Mouse (Mus musculus) myocyte (in vitro differentiated cells): Measurements from ENCODE around the gene Nfia.

Experiments used
- CEBPB ChIP-seq: IDR thresholded peaks from 2 replicates; pipeline ENCODE4 v1.6.1; 2011; ENCODE audit warnings: mild to moderate bottlenecking, moderate library complexity; ENCODE audit not compliant: poor library complexity, insufficient read depth, severe bottlenecking
- E2F4 ChIP-seq: IDR thresholded peaks from one replicate; pipeline ENCODE4 v1.6.1; 2011; ENCODE audit warnings: mild to moderate bottlenecking, control low read depth, moderate library complexity; ENCODE audit not compliant: insufficient read depth
- MYOD1 ChIP-seq, 3 experiments: IDR thresholded peaks; one replicate each; pipeline ENCODE4 v1.6.1; 2011; ENCODE audit warnings: control low read depth in 2 of 3, low read depth in 2 of 3, mild to moderate bottlenecking in 2 of 3, moderate library complexity in 1 of 3; ENCODE audit not compliant: insufficient read length in 2 of 3, control insufficient read depth in 1 of 3
- POLR2A ChIP-seq: IDR thresholded peaks from one replicate; pipeline ENCODE4 v1.6.1; 2011; ENCODE audit warnings: low read depth, mild to moderate bottlenecking, control low read depth, moderate library complexity; ENCODE audit not compliant: insufficient read length
- USF1 ChIP-seq: IDR thresholded peaks from one replicate; pipeline ENCODE4 v1.6.1; 2011; ENCODE audit warnings: low read depth, mild to moderate bottlenecking, control low read depth, moderate library complexity

- TF ChIP-seq E2F4 (no peak), MYOD1 (IDR thresholded peaks at IDR 0.05; ENCODE audit: control insufficient read depth in 1 of 3, insufficient read length in 2 of 3, low read depth in 2 of 3) (no peak), POLR2A (no peak), CEBPB (no peak), USF1 (no peak)
Observed at GRCm38 (mm10) chr4:97782497-97782896, 10.0 kb downstream of the Nfia start.
